Mouse (Mus musculus) liver, embryonic 14.5 days (tissue): ENCODE data around the gene Ngrn.

Experiments
- CTCF ChIP-seq: IDR thresholded peaks from 2 replicates; pipeline ENCODE4 v1.5.1; 2016; ENCODE audit warnings: antibody characterized with exemption, low read depth, control low read depth
- EP300 ChIP-seq: IDR thresholded peaks from 2 replicates; pipeline ENCODE4 v1.6.1; 2016; ENCODE audit warnings: antibody characterized with exemption, low read depth

GRCm38 (mm10) chr7:80257706-80258105 is 3.3 kb upstream of the Ngrn start:
- TF ChIP-seq EP300: no peak
- no peak for TF ChIP-seq CTCF
